Mouse (Mus musculus) cerebellum, adult 2 months (tissue): ENCODE data around the gene Osgin1.

Source experiments
- CTCF ChIP-seq: fragments of 200-500 bp; IDR thresholded peaks from 2 replicates; pipeline ENCODE4 v1.5.1; 2011; ENCODE audit warnings: low read depth, mild to moderate bottlenecking, control low read depth, low read length, moderate library complexity, borderline replicate concordance; ENCODE audit not compliant: insufficient read depth
- POLR2A ChIP-seq: fragments of 200-500 bp; IDR thresholded peaks from 2 replicates; pipeline ENCODE4 v1.6.1; 2011; ENCODE audit warnings: low read length, control low read depth, borderline replicate concordance; ENCODE audit not compliant: insufficient read depth

GRCm38 (mm10) chr8:119403912-119404311 is 30.0 kb upstream of the Osgin1 start:
- TF ChIP-seq POLR2A (no peak), CTCF (no peak)
